Mouse (Mus musculus) stomach, embryonic 14.5 days (tissue): ENCODE data around the gene Alkbh7. TPM values are rescaled to one million over a fixed set of nuclear protein-coding genes. Genes with fewer than 3 reads are reported as not detected.

Experiments used
- polyA plus RNA-seq: library from polyadenylated mRNA; unstranded; fragments of >200 nt; fragmentation: Nextera tagmentation; extraction: Ambion mirVana; gene quantifications from 2 replicates; pipeline ENCODE4 v1.2.1, GENCODE M21; 2014

Alkbh7 gene
- polyA plus RNA-seq, 1 experiment from 2014 or later = 43.7 TPM

Other genes starting within 250 kb of the Alkbh7 start
- 14.1 and 14.4 TPM in 2 replicates for gene Nrtn, start 239.8 kb upstream of the Alkbh7 start, polyA plus RNA-seq
- 40.9 and 46.3 TPM in 2 replicates for gene Dus3l, start 232.6 kb upstream of the Alkbh7 start, polyA plus RNA-seq
- 1.1 and 1.6 TPM in 2 replicates for gene Prr22, start 227.1 kb upstream of the Alkbh7 start, polyA plus RNA-seq
- gene Rfx2, start 166.3 kb upstream of the Alkbh7 start, polyA plus RNA-seq = 6.7 TPM in 2 replicates
- not detected in 2 replicates for gene Acsbg2, start 122.9 kb upstream of the Alkbh7 start, polyA plus RNA-seq
- gene 1700061G19Rik, start 121.9 kb upstream of the Alkbh7 start, polyA plus RNA-seq = 0.35 and 0.76 TPM in 2 replicates
- gene Mllt1, start 61.9 kb upstream of the Alkbh7 start, polyA plus RNA-seq = 26.8 and 29.6 TPM in 2 replicates
- gene Acer1, start 15.2 kb upstream of the Alkbh7 start, polyA plus RNA-seq = not detected in 2 replicates
- 146 and 164 TPM in 2 replicates for gene Clpp, start 7.0 kb upstream of the Alkbh7 start, polyA plus RNA-seq
- gene Pspn, start 2.7 kb downstream of the Alkbh7 start, polyA plus RNA-seq = 0.83 and 1.0 TPM in 2 replicates
- 56.3 and 59.8 TPM in 2 replicates for gene Gtf2f1, start 13.9 kb downstream of the Alkbh7 start, polyA plus RNA-seq
- 0.64 and 0.77 TPM in 2 replicates for gene Gm17949, start 14.1 kb downstream of the Alkbh7 start, polyA plus RNA-seq
- 45.8 and 46.4 TPM in 2 replicates for gene Khsrp, start 34.2 kb downstream of the Alkbh7 start, polyA plus RNA-seq
- 0.28 TPM in 1 of 2 replicates, not detected in the other for gene Slc25a41, start 44.3 kb downstream of the Alkbh7 start, polyA plus RNA-seq
- 43.8 and 44.2 TPM in 2 replicates for gene Crb3, start 61.8 kb downstream of the Alkbh7 start, polyA plus RNA-seq
- gene Slc25a23, start 62.5 kb downstream of the Alkbh7 start, polyA plus RNA-seq = 11.5 and 12.7 TPM in 2 replicates
- gene Dennd1c, start 81.2 kb downstream of the Alkbh7 start, polyA plus RNA-seq = 5.0 and 5.3 TPM in 2 replicates
- gene Tubb4a, start 90.4 kb downstream of the Alkbh7 start, polyA plus RNA-seq = 33.9 and 34.9 TPM in 2 replicates
- 11.0 and 11.7 TPM in 2 replicates for gene Tnfsf9, start 108.0 kb downstream of the Alkbh7 start, polyA plus RNA-seq
- not detected in 2 replicates for gene Cd70, start 152.4 kb downstream of the Alkbh7 start, polyA plus RNA-seq
- 0.31 TPM in 1 of 2 replicates, not detected in the other for gene Tnfsf14, start 196.8 kb downstream of the Alkbh7 start, polyA plus RNA-seq
- gene C3, start 230.8 kb downstream of the Alkbh7 start, polyA plus RNA-seq = 0.48 and 1.4 TPM in 2 replicates